Mouse (Mus musculus): ENCODE measurements around the gene Dst. TPM values are rescaled to one million over a fixed set of nuclear protein-coding genes. Genes with fewer than 3 reads are reported as not detected.

The Dst gene
- total and polyA plus RNA-seq, 3 experiments: 0.83 to 1.1 TPM; not detected in 1

- Histone ChIP-seq H3K27me3 (ENCODE audit: insufficient read depth, low read length) (peaks cover 2% of the 10 kb centered on the region; the same call in 1 of the 2 replicates), H3K4me3 (ENCODE audit: low read depth, low read length) (no peak overlapping the region), H3K36me3 (replicated peaks) (no peaks in the 10 kb centered on the region), H3K9me3 (replicated peaks) (no peaks in the 10 kb centered on the region), H3K4me1 (ENCODE audit: insufficient read depth, low read depth, low read length) (no peaks in the 10 kb centered on the region)
- ATAC-seq (ENCODE audit: extremely low read depth, insufficient number of reproducible peaks, low FRiP score, poor library complexity, severe bottlenecking) (no peak), DNase-seq (ENCODE audit: low spot score) (no peak)
- TF ChIP-seq CTCF (IDR thresholded peaks at IDR 0.05; ENCODE audit: low read depth, low read length): no peak
These were observed 276.2 kb downstream of the Dst start for GRCm38 (mm10) chr1:34184266-34184665.

DNA sequence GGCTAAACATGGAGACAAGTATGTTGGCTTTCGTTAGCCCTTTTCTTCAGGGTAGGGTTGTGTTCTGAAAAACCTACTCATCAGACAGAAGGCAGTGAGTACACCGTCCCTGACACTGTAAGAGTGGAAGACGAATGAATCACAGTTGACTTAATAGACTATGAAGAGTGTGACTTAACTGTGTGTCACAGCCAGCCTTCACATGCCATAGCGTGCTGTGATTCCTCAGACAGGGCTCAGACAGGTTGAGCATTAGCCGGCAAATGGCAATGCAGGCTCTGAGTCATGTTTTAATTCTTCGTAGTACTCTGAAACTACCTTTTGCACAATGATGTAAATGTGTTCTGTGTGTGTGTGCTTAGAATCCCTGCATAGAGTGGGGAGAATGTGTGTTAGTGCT is 278.0 kb downstream of the Dst start:
- ATAC-seq (ENCODE audit: extremely low read depth, insufficient number of reproducible peaks, low FRiP score, poor library complexity, severe bottlenecking) (no peak), DNase-seq (ENCODE audit: low spot score) (no peak)
- Histone ChIP-seq H3K4me1 (ENCODE audit: insufficient read depth, low read depth, low read length) (no peaks in the 10 kb centered on the region), H3K4me3 (ENCODE audit: low read depth, low read length) (no peak overlapping the region), H3K27me3 (ENCODE audit: insufficient read depth, low read length) (peaks cover 2% of the 10 kb centered on the region; the same call in 1 of the 2 replicates), H3K9me3 (replicated peaks) (no peaks in the 10 kb centered on the region), H3K36me3 (replicated peaks) (no peaks in the 10 kb centered on the region)
- TF ChIP-seq GATA1 (IDR thresholded peaks at IDR 0.05; ENCODE audit: borderline replicate concordance, low read length): no peak
- TF ChIP-seq CTCF (IDR thresholded peaks at IDR 0.05; ENCODE audit: low read depth, low read length): no peak
- TF ChIP-seq POLR2AphosphoS5 (IDR thresholded peaks at IDR 0.05; ENCODE audit: insufficient replicate concordance, low read depth, low read length): no peak
- no peak for TF ChIP-seq TAL1 (conservative IDR thresholded peaks at IDR 0.05; ENCODE audit: low read depth, low read length)
- TF ChIP-seq GATA2 (IDR thresholded peaks at IDR 0.05; ENCODE audit: borderline replicate concordance, low read depth, low read length): no peak

- H3K27me3 ChIP-seq (ENCODE audit: insufficient read depth, low read length): peaks cover 2% of the 10 kb centered on the region; the same call in 1 of the 2 replicates
- ATAC-seq (ENCODE audit: extremely low read depth, insufficient number of reproducible peaks, low FRiP score, poor library complexity, severe bottlenecking): no peak
- no peaks in the 10 kb centered on the region for H3K9me3 ChIP-seq (replicated peaks)
- no peaks in the 10 kb centered on the region for H3K36me3 ChIP-seq (replicated peaks)
- H3K4me1 ChIP-seq (ENCODE audit: insufficient read depth, low read depth, low read length): no peaks in the 10 kb centered on the region
- TF ChIP-seq GATA1 (IDR thresholded peaks at IDR 0.05; ENCODE audit: borderline replicate concordance, low read length) (no peak), POLR2AphosphoS5 (IDR thresholded peaks at IDR 0.05; ENCODE audit: insufficient replicate concordance, low read depth, low read length) (no peak), CTCF (IDR thresholded peaks at IDR 0.05; ENCODE audit: low read depth, low read length) (no peak), GATA2 (IDR thresholded peaks at IDR 0.05; ENCODE audit: borderline replicate concordance, low read depth, low read length) (no peak), TAL1 (conservative IDR thresholded peaks at IDR 0.05; ENCODE audit: low read depth, low read length) (no peak)
- DNase-seq (ENCODE audit: low spot score): no peak
- no peak overlapping the region for H3K4me3 ChIP-seq (ENCODE audit: low read depth, low read length)
These were observed 279.5 kb downstream of the Dst start for GRCm38 (mm10) chr1:34187501-34187900.

DNA sequence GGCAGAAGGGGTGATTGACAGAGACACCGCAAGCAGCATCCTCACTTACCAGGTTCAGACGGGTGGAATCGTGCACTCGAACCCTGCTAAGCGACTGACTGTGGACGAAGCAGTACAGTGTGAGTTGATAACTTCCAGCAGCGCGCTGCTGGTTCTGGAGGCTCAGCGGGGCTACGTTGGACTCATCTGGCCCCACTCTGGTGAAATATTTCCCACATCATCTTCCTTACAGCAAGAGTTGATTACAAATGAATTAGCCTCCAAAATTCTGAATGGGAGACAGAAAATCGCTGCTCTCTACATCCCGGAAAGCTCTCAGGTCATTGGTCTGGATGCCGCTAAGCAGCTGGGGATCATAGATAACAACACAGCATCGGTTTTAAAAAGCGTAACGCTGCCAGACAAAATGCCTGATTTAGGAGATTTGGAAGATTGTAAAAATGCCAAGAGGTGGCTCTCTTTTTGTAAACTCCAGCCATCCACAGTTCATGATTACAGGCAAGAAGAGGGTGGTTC is 280.8 kb downstream of the Dst start:
- Histone ChIP-seq H3K27me3 (ENCODE audit: insufficient read depth, low read length) (peaks cover 2% of the 10 kb centered on the region; the same call in 1 of the 2 replicates), H3K4me1 (ENCODE audit: insufficient read depth, low read depth, low read length) (no peaks in the 10 kb centered on the region), H3K36me3 (replicated peaks) (no peaks in the 10 kb centered on the region), H3K4me3 (ENCODE audit: low read depth, low read length) (no peak overlapping the region), H3K9me3 (replicated peaks) (no peaks in the 10 kb centered on the region)
- TF ChIP-seq POLR2AphosphoS5 (IDR thresholded peaks at IDR 0.05; ENCODE audit: insufficient replicate concordance, low read depth, low read length): no peak
- no peak for TF ChIP-seq GATA2 (IDR thresholded peaks at IDR 0.05; ENCODE audit: borderline replicate concordance, low read depth, low read length)
- no peak for TF ChIP-seq GATA1 (IDR thresholded peaks at IDR 0.05; ENCODE audit: borderline replicate concordance, low read length)
- no peak for TF ChIP-seq TAL1 (conservative IDR thresholded peaks at IDR 0.05; ENCODE audit: low read depth, low read length)
- TF ChIP-seq CTCF (IDR thresholded peaks at IDR 0.05; ENCODE audit: low read depth, low read length): no peak
- ATAC-seq (ENCODE audit: extremely low read depth, insufficient number of reproducible peaks, low FRiP score, poor library complexity, severe bottlenecking) (no peak), DNase-seq (ENCODE audit: low spot score) (no peak)

DNA sequence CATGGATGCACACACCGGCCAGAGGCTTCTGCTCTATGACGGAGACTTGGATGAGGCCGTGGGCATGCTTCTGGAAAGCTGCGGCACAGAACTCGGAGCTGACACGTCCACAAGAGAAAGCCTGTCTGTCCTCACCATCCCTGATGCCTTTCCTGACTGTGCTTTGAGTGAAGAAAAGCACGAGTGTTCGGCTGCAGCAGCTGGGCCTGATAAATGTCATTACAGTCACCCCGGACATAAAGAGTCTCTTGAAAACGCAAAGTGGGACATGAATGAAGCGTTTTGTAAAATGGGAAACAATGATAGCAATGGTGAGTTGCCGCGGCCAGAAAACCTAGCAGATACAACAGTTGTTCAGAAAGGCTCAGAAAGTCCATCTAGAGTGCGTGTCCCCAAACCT is 281.3 kb downstream of the Dst start:
- DNase-seq (ENCODE audit: low spot score) (no peak), ATAC-seq (ENCODE audit: extremely low read depth, insufficient number of reproducible peaks, low FRiP score, poor library complexity, severe bottlenecking) (no peak)
- H3K36me3 ChIP-seq (replicated peaks): no peaks in the 10 kb centered on the region
- H3K27me3 ChIP-seq (ENCODE audit: insufficient read depth, low read length): peaks cover 2% of the 10 kb centered on the region; the same call in 1 of the 2 replicates
- no peak overlapping the region for H3K4me3 ChIP-seq (ENCODE audit: low read depth, low read length)
- no peaks in the 10 kb centered on the region for H3K4me1 ChIP-seq (ENCODE audit: insufficient read depth, low read depth, low read length)
- no peaks in the 10 kb centered on the region for H3K9me3 ChIP-seq (replicated peaks)
- TF ChIP-seq TAL1 (conservative IDR thresholded peaks at IDR 0.05; ENCODE audit: low read depth, low read length): no peak
- no peak for TF ChIP-seq POLR2AphosphoS5 (IDR thresholded peaks at IDR 0.05; ENCODE audit: insufficient replicate concordance, low read depth, low read length)
- no peak for TF ChIP-seq CTCF (IDR thresholded peaks at IDR 0.05; ENCODE audit: low read depth, low read length)
- no peak for TF ChIP-seq GATA1 (IDR thresholded peaks at IDR 0.05; ENCODE audit: borderline replicate concordance, low read length)

DNA sequence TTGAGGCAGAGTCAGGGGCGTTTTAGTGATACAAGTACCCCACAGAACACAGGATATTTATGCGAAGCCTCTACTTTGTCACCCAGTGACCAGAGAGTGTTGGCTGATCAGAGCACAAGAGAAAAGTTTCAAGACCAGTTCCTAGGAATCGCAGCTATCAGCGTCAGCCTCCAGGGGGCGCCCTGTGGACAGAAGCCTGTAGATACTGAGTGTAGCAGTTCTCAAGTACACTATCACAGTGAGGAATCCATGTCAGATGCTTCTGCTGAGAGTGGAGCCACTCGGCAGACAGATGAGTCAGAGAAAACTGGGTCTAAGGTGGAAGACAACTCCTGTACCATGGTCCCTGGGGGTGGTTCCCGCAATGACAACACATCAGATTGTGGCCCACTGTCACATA is 281.9 kb downstream of the Dst start:
- H3K4me3 ChIP-seq (ENCODE audit: low read depth, low read length): no peak overlapping the region
- ATAC-seq (ENCODE audit: extremely low read depth, insufficient number of reproducible peaks, low FRiP score, poor library complexity, severe bottlenecking): no peak
- H3K27me3 ChIP-seq (ENCODE audit: insufficient read depth, low read length): peaks cover 2% of the 10 kb centered on the region; the same call in 1 of the 2 replicates
- TF ChIP-seq TAL1 (conservative IDR thresholded peaks at IDR 0.05; ENCODE audit: low read depth, low read length) (no peak), CTCF (IDR thresholded peaks at IDR 0.05; ENCODE audit: low read depth, low read length) (peak; percentile 73)
- H3K36me3 ChIP-seq (replicated peaks): no peaks in the 10 kb centered on the region
- no peaks in the 10 kb centered on the region for H3K9me3 ChIP-seq (replicated peaks)
- no peaks in the 10 kb centered on the region for H3K4me1 ChIP-seq (ENCODE audit: insufficient read depth, low read depth, low read length)
- DNase-seq (ENCODE audit: low spot score): no peak

DNA sequence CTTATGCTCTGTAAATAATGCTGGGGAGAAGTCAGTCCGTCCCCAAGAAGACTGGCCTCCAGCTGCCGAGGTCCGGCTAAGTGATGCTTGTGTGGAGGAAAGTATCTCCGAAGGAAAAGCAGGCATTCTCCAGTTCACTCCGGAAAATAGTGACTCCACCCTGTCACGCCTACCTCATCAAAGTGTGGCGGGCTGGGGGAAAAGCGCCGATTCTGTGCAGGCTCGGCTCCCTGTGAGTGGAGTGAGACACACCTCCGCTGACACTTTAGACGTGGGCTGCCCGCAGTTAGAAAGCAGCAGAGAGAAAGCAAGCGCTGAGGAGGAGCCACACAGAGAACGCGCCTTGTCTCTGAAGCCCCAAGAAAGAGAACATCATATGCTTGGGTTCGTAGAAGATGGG is 284.1 kb downstream of the Dst start:
- H3K9me3 ChIP-seq (replicated peaks): no peaks in the 10 kb centered on the region
- H3K27me3 ChIP-seq (ENCODE audit: insufficient read depth, low read length): peaks cover 2% of the 10 kb centered on the region; the same call in 1 of the 2 replicates
- no peaks in the 10 kb centered on the region for H3K4me1 ChIP-seq (ENCODE audit: insufficient read depth, low read depth, low read length)
- TF ChIP-seq CTCF (IDR thresholded peaks at IDR 0.05; ENCODE audit: low read depth, low read length) (no peak), GATA1 (IDR thresholded peaks at IDR 0.05; ENCODE audit: borderline replicate concordance, low read length) (no peak), TAL1 (conservative IDR thresholded peaks at IDR 0.05; ENCODE audit: low read depth, low read length) (no peak), POLR2AphosphoS5 (IDR thresholded peaks at IDR 0.05; ENCODE audit: insufficient replicate concordance, low read depth, low read length) (no peak), GATA2 (IDR thresholded peaks at IDR 0.05; ENCODE audit: borderline replicate concordance, low read depth, low read length) (no peak)
- DNase-seq (ENCODE audit: low spot score) (no peak), ATAC-seq (ENCODE audit: extremely low read depth, insufficient number of reproducible peaks, low FRiP score, poor library complexity, severe bottlenecking) (no peak)
- H3K4me3 ChIP-seq (ENCODE audit: low read depth, low read length): no peak overlapping the region
- no peaks in the 10 kb centered on the region for H3K36me3 ChIP-seq (replicated peaks)
